Mouse (Mus musculus): ENCODE results near the gene Myo7a. TPM values are rescaled to one million over a fixed set of nuclear protein-coding genes. Genes with fewer than 3 reads are reported as not detected.
A peak's percentile ranks its signal among the peaks of the same experiment; 100 is the strongest.

The Myo7a gene
- total RNA-seq, 2 experiments from 2014 or later, result 1.2 to 2.3 TPM

DNA sequence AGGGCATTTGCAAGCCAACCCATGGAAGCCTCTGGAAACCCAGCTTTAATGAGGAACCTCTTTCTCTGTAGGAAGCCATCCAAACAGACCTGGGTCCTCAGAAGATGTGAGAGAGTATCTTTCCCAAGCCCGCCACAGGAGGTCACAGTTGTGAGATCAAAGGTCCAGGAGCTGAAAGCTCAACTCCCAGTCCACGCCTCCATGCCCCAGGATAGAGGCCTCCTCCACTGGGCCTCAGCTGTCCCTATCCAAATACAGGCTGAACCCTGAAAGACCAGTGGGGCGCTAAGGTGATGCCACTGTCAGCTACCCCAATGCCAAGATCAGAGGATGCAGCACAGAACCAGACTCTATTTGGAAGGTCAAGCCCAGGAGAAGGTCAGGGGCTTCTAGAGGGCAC is 23.3 kb upstream of the Myo7a start:
- DNase-seq (ENCODE audit: low spot score), result no peak

DNA sequence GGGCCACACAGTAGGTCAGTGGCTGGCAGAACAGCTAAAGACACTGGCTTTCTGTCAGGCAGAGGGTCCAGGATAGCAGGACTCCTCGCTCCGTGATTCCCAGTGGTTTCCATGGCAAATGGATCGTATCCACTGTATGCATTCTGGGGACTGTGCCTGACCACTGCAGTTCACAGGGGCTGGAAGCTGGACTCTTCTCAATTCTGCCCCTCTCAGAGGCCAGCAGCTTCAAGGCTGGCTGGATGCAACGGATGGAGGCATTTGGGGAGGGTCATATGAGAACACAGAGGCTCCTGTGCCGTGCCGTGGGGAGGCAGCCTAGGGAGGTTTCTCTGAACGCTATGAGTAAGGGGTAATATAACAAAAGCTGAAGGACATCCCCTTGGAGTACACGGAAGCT is 22.9 kb upstream of the Myo7a start:
- no peak for DNase-seq (ENCODE audit: low spot score)

DNA sequence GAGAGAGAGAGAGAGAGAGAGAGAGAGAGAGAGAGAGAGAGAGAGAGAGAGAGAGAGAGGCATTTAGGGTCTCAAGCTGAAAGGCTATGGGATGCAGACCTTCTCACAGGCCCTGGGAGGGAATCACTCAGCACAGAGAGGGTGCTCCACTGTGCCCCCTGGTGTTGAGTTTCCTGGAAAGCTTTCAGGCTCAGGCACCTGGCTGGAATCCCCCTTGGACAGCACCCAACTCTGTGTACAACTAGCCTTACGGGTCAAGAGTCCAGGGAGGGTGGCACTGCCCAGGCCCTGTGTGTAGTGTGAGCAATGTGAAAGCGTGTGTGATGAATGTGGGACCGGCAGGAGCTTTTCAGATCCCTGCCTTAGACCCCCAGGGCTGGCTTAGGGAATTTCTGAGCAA is 21.9 kb upstream of the Myo7a start:
- DNase-seq (ENCODE audit: low spot score), result no peak

DNA sequence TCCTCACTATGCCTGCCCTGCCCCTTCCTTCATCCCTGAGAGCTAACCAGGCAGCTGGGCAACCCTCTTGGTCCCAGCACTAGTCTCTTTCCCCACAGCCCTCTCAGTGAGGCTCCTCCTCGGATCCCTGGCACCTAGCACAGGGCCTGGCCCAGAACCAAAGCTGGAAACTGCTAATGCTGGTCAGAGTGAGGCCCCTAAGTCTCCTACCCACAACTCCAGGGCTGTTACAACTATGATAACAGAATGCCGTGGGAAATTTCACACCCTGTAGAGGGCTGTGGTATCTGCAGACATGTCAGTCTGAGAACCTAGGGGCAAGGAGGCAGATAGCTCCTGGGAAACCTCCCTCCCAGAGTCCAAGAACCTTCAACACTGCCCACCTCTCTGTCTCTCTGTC is 21.3 kb upstream of the Myo7a start:
- no peak for DNase-seq (ENCODE audit: low spot score)

DNA sequence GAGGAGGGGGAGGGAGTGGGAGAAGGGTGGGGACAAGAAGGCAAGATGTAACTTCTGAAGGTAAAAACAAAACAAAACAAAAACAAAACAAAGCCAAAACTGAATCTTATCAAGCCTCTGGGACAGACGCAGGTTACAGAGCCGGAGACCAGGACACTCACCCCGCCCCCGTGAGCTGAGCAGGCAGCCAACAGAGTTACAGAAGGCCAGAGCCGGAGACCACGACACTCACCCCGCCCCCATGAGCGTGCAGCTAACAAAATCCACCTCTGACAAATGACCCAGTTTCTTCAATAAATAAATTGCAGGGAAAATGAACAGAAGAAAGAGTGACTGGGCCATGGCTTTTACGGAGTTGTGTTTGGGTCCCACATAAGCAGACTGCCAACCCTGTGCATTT is 19.9 kb upstream of the Myo7a start:
- DNase-seq (ENCODE audit: low spot score), result no peak

DNA sequence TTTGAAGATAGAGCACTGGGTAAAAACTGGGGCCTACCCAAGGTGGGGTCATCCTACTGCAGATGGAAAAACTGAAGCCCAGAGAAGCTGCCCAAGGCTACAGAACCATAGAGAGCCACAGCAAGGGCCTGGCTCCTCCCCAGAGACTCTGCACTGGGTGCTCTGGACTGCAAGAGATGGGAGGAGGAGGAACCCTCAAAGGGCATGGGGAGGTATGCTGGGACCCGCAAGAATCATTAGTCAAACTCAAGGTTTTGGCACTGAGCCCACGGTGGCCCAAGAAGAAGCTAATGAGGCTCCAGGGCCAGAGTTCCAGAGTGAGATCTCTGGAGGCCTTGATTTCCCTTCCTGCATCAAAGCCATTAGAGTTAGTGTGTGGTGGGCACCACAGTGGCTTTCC is 18.7 kb upstream of the Myo7a start:
- no peak for DNase-seq (ENCODE audit: low spot score)

DNA sequence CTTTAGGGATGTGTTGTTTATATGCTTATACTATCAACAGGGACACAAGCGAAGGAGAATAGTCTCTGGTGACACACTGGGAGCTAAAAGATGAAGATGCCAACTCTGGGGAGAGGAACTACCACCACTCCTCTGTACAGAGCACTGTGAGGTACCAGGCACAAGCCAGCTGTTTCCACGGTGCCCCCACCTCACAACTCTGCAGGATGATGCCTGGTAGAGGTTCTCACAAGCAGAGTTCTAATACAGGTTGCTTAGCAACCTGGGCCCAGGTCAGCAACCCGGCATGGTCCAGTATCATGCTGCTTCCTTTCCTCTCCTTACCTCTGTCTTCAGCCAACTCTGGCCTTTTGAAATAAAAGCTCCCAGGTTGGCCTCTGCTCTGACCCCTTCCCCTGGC is 18.3 kb upstream of the Myo7a start:
- no peak for DNase-seq (ENCODE audit: low spot score)

DNA sequence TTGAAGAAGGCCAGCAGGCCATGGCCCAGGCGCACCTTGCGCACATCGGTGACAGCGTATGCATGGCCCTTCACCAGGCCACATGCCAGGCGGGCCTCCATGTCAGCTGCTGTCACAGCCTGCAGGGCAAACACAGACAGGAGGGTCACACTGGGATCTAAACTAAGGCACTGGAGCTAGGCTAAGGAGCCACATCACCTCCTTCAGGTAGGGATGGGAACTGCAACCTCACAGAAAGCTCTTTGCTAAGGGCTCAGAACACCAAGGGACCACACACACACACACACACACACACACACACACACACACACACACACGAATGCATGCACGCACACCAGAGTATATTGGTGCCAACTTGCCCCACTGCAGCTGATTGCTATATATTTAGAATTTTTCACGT is 12.4 kb upstream of the Myo7a start:
- no peak for DNase-seq (ENCODE audit: low spot score)

DNA sequence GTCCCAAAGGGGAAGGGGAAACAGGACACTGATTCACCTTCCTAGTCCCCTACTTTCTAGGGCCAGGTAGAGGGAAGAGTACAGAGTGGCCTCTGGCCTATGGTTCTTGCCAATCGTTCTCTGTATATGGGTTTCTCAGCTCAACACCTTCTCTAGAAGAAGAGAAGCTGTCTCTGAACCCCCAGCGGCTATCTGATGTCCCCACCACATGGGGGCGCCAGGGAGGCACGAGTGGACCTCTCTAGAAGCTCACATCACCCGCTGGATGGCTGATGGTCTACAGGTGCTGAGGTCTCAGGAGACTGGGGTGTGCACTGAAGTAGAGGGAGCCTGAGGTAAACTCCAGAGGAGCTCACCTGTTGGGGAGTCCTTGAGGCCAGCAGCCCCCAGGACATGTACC is 6.1 kb upstream of the Myo7a start:
- no peak for DNase-seq (ENCODE audit: low spot score)

DNA sequence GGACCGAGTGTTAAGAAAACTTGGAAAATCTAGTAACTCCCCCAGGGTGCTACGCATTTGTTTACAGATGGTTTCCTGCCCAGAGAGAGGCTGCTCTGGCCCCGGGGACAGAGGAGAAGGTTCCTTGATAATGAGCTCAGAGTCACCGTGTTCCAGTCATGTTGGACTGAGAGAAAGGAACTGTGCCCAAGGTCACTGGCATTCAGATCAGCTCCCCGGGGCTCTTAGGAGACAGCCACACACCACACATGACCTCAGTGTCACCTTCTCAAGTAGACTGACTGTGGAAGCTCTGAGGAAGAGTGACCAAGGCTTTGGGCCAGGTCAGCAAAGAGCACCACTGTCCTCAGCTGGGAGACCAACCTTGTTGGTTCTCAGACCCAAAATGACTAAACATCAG is 5.4 kb upstream of the Myo7a start:
- no peak for DNase-seq (ENCODE audit: low spot score)

DNA sequence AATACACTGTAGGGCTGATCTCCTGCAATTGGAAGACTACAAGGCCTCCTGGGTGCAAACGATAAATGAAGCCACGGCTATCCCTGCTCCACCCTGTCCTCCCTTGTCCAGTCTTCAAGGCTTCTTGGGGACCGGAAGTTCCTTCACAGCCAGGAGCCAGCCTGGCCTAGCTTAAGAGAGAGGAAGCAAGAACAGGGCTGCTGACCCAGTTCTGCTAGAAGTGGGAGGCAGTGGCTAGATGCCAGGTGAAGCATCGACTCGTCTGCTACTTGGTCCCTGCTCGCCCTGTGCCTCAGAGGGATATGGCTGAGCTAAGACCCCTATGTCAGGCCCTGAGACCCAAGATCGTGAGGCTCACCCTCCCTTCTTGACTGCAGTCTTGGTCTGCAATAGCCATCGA is 2.3 kb upstream of the Myo7a start:
- DNase-seq (ENCODE audit: low spot score), result no peak

DNA sequence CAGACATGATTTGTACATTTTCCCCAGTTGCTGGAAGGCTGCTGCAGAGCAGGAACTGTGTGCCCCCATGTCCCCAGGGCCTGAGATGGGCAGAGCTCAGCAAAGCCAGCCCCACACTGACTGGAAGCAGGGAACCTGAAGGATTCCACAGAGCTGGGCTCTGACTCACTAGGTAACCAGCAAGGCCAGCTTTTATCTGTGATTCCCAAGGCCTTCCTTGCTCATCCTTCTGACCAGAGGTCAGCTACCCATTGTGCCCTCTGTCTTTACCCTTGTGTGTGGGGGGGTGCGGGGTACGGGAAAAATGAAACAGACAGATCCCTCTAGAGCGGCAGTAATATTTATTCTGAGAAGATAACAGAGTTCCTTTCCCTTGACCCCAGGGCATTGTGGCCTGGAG is 1.9 kb upstream of the Myo7a start:
- DNase-seq (ENCODE audit: low spot score), result no peak

DNA sequence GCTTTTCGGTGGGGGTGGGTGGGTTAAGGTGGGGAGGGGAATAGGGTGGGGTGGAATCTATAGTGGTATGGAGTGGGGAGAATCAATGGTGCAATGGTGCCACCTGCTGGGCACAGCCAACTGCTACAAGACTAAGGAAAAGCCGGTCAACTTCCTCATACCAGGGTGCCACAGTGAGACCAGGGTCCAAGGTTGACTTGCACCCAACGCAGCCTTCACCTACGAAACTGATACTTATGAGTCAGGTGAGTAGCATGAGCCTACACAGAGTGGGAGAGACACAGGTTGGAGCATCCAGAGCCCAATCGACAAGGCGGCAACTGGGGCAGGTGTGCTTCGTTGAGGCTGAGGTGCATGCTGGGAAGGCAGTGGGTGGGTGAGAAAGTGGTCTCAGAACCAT is 1.0 kb upstream of the Myo7a start:
- peak; percentile 61 for DNase-seq (ENCODE audit: low spot score)

DNA sequence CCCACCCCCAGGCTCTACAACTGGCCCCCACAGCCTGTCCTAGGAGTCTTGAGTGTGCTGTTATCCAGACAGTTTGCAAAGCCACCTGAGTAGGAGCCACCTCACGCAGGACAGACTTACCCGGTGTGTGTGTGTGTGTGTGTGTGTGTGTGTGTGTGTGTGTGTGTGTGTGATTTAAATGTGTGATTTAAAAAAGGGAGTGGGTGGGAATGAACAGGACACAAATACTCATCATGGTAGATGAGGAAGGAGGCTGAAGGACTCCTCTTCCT is 573 bp upstream of the Myo7a start:
- no peak for DNase-seq (ENCODE audit: low spot score)

DNA sequence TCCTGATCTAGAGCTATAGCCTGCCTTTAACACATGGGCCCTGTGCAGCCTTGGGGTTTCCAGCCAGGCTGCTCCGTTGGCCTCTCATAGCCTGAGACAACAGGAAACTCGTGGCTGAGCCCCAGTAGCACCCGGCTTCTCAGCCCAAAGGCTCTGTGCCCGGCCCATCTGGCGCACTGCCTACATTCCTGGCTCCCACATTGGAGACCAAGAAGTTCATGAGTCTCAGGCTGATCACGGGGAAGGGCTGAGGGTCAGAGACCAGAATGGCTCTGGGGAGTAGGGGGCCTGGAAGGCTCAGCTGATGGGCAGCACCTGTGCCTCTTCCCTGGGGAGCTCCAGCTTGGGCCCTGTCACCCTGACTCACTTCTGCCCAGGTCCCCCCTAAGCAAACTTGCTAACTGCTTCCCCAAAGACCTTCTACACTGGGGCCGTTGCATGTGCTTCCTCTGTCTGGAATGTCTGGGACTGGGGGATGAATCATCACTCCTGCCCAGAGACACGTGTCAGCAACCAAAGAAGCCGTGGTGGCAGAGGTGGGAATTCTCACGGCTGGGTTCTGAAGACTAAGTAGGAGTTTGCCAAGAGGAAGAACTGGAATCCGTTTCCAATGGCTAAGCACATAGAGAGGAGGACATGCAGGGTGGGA is 2.2 kb downstream of the Myo7a start:
- peak; percentile 68 for DNase-seq (ENCODE audit: low spot score)

DNA sequence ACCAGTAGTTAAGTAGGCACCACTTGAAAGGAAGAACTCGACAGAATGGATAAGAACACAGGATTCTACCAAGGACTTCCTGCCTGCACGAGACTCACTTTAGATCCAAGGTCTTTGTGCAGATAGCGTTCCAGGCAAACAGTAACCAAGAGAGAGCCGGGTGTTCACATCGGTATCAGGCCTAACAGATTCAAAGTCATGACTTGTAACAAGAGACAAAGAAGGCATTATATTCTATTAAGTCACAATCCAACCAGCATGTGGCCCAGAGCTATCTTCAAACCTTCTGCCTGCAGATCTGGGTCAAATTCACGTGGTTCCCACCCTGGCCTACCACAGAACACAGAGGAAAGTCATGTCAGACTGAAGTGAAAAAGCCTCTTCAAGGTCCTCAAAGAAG is 4.7 kb downstream of the Myo7a start:
- DNase-seq (ENCODE audit: low spot score), result no peak

DNA sequence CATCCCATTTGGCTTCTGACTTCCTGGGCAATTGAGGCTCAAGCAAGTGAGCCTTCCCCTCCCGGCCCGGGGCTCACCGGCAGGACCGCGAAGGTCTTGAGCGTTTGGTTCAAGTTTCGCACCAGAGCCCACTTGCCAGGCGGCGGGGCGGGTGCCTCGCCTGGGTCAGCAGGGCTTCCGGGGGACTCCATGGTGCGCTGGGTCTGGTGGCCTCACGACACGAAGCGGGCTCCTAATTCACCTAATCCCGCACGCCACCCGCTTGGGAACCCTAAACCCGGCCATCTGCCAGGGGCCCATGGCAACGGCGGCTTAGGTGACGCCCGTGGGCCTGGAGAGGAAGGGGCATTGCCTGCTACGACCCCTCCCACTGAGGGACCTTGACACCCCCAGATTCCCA is 8.1 kb downstream of the Myo7a start:
- DNase-seq (ENCODE audit: low spot score), result no peak

DNA sequence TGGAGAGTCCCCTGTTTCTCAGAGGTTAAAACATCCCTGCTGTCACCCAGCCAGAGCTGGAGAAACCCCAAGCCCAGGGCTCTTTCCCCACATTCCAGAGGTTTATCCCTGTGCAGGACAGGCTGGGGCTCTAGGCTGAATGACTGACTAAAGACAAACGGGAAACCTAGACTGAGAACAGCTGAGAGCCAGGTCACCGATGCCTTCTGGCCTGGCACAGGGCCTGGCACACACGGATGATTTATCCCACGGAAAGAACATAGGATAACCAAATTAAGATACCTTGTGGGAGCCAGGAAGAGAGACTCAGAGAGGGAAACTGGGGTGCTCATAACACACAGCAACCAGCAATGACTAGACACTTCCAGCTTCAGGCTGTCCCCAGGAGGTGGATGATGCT is 9.6 kb downstream of the Myo7a start:
- no peak for DNase-seq (ENCODE audit: low spot score)

DNA sequence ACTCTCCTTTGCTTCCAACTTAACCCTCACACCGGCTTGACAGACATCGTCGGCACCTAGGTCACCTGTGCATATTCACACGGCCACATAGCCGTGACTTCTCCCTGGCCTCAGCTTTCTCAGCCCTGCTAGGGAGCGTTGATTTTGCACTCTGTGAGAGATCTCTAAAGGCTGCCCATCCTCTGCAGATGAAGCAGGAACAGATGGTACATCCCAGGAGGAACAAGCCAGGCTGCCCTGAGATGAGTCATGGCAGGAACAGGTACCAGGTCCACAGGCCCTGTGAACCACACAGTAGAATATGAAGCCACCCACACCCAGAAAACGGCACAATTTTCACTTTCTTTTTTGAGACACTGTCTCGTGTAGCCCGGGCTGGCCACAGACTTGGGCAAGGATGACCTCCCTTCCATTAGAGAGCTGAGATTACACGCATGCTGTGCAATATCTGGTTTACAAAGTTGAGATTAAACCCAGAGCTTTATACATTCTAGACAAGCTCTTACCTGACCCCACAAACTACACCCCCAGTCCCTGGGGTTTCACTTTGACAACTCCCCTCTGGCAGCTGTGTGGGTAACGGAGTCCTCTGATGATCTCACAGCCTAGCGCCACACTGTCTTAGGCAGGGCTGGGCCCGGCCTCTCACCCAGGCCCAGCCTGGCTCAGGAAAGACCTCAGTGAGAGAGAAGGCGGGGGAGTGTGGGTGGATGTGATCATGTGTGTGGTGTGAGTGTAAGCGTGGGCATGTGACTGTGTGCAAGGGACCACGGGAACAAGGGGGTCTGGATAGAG is 10.5 kb downstream of the Myo7a start:
- no peak for DNase-seq (ENCODE audit: low spot score)

DNA sequence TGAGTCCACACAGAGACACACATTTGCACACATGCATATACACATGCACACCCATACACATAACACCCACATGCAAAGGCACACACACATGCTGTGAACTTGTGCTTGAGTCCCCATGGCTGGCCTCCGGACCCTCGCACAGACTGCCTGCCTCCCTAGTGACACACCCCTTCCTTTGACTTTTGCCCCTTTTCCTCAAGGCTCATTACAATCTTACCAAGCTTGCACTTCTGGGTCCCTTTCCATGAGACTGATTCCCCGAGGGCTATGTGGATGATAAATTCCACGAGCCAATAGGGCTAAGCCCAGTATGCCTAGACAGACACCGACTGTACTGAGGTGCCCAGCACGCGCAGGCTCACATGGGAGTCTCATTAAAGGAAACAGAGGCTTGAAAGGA is 13.1 kb downstream of the Myo7a start:
- no peak for DNase-seq (ENCODE audit: low spot score)

DNA sequence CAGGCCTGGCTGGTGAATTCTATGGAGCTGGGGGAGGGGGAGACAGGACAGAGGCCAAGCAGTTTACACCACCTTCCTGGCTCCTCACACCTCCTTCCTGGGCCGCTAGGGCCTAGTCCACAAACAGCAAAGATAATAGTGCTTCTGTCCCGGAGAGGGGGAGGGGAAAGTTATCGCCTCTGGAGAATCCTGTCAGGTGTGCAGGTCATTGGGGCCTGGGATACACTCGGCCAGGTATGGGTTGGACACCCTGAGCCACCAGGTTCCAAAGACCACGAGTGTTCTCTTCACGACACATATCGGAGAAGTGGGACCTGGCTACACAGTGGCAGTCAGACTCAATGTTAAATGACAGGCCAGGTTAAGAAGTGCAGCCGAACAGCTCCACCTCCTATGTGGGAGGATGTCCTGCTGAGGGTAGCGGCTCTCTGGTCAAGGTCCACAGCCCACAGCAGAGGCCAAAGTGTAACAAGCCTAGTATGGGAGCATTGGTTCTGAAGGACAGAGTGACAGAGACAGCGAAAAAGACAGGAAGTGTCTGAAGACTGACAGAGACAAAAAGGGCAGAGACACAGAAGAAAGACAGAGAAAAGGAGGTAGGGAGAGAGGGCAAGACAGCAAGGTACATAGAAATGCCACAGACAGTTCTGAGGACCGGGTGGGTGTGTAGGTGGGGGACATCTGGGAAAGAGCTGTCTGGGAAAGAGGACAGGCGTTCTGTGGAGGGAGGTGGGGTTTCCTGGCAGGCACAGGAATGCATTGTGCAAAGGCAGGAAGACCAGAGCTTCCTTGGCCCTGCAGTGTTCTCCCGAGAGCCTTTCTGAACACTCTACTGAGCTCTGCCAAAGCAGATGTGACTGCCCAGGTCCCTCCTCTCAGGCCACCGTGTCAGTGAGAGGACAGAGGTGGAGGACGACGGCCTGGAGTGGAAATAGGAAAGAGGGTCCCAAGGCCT is 14.6 kb downstream of the Myo7a start:
- DNase-seq (ENCODE audit: low spot score), result no peak

DNA sequence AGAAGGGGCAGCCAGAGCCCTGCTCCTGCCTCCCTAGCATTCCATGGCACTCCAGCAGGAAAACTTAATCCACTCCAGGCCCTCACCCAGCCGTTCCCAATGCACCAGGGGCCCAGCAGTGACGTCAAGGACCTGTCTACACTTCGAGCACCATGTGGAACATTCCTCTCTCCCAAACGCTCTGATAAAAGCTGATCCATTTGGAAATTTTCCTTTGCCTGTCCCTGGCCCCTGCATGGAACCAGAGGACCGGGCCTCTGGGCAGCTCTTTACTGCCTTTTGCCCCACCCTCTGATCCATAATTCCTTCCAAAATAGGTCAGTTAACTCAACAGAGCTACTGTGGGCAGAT is 15.4 kb downstream of the Myo7a start:
- DNase-seq (ENCODE audit: low spot score), result no peak
